Mouse (Mus musculus) inflammation-experienced regulatory T-cells, adult 6 months (primary cell): ENCODE results near the gene Fzd9. TPM values are rescaled to one million over a fixed set of nuclear protein-coding genes. Genes with fewer than 3 reads are reported as not detected.

Experiments used
- ATAC-seq: one replicate; pipeline ENCODE4 v1.8.0; 2017
- polyA plus RNA-seq, 3 experiments: library from polyadenylated mRNA; unstranded; fragments of 100-300 nt; shearing (Covaris generic); gene quantifications; one replicate each; pipeline ENCODE4 v1.2.1; 2017

Fzd9 gene
- polyA plus RNA-seq: under 1 TPM in 1 of 3 experiments, not detected in 2; 0.15 TPM

GRCm38 (mm10) chr5:135251079-135251454 is at the start of gene Fzd9:
TSS of gene Fzd9 (minus strand) at chr5:135251230.
- ATAC-seq: peak; percentile 58

- ATAC-seq: no peak
Measured at GRCm38 (mm10) chr5:135292001-135292400, 41.0 kb upstream of the Fzd9 start.

GRCm38 (mm10) chr5:135291193-135291592 is 40.2 kb upstream of the Fzd9 start:
- ATAC-seq: no peak

- no peak for ATAC-seq
Measured at GRCm38 (mm10) chr5:135290703-135291102, 39.7 kb upstream of the Fzd9 start.

GRCm38 (mm10) chr5:135286926-135287325 is 35.9 kb upstream of the Fzd9 start:
- no peak for ATAC-seq

GRCm38 (mm10) chr5:135286185-135286584 is 35.2 kb upstream of the Fzd9 start:
- no peak for ATAC-seq

- no peak for ATAC-seq
Measured at GRCm38 (mm10) chr5:135285211-135285610, 34.2 kb upstream of the Fzd9 start.

GRCm38 (mm10) chr5:135280226-135280625 is 29.2 kb upstream of the Fzd9 start:
- no peak for ATAC-seq

GRCm38 (mm10) chr5:135276597-135276996 is 25.6 kb upstream of the Fzd9 start:
- no peak for ATAC-seq

GRCm38 (mm10) chr5:135274663-135275396 is 23.8 kb upstream of the Fzd9 start:
- ATAC-seq: no peak

GRCm38 (mm10) chr5:135271563-135272165 is 20.6 kb upstream of the Fzd9 start:
- no peak for ATAC-seq

- ATAC-seq: no peak
Measured at GRCm38 (mm10) chr5:135270361-135270760, 19.3 kb upstream of the Fzd9 start.

GRCm38 (mm10) chr5:135269451-135269850 is 18.4 kb upstream of the Fzd9 start:
- no peak for ATAC-seq

- ATAC-seq: no peak
Measured at GRCm38 (mm10) chr5:135264548-135264947, 13.5 kb upstream of the Fzd9 start.

GRCm38 (mm10) chr5:135263866-135264503 is 13.0 kb upstream of the Fzd9 start:
- ATAC-seq: no peak

GRCm38 (mm10) chr5:135258280-135259150 is 7.5 kb upstream of the Fzd9 start:
- ATAC-seq: no peak

GRCm38 (mm10) chr5:135257559-135257958 is 6.5 kb upstream of the Fzd9 start:
- ATAC-seq: no peak

- no peak for ATAC-seq
Measured at GRCm38 (mm10) chr5:135256166-135256565, 5.1 kb upstream of the Fzd9 start.

- no peak for ATAC-seq
Measured at GRCm38 (mm10) chr5:135253741-135254401, 2.8 kb upstream of the Fzd9 start.

GRCm38 (mm10) chr5:135250186-135251078 is 598 bp downstream of the Fzd9 start:
- peak; percentile 14 for ATAC-seq
